Mouse (Mus musculus) testis, adult 2 months (tissue): Measurements from ENCODE around the gene Tmem39a. TPM values are rescaled to one million over a fixed set of nuclear protein-coding genes. Genes with fewer than 3 reads are reported as not detected.

Experiments used
- H3K27ac ChIP-seq: fragments of 200-500 bp; 2 replicates; pipeline ENCODE4 v1.5.1; 2012; ENCODE audit warnings: low read depth, low read length; ENCODE audit not compliant: control insufficient read depth, insufficient read depth
- H3K27me3 ChIP-seq: fragments of 200-500 bp; 2 replicates; pipeline ENCODE4 v1.6.1; 2012; ENCODE audit warnings: mild to moderate bottlenecking, low read length, moderate library complexity; ENCODE audit not compliant: control insufficient read depth, insufficient read depth
- H3K36me3 ChIP-seq: fragments of 200-500 bp; 2 replicates; pipeline ENCODE4 v1.6.1; 2012; ENCODE audit warnings: mild to moderate bottlenecking, low read length; ENCODE audit not compliant: control insufficient read depth, insufficient read depth
- H3K4me1 ChIP-seq: fragments of 200-500 bp; 2 replicates; pipeline ENCODE4 v1.6.1; 2012; ENCODE audit warnings: low read length; ENCODE audit not compliant: control insufficient read depth, insufficient read depth
- H3K4me3 ChIP-seq: fragments of 200-500 bp; 2 replicates; pipeline ENCODE4 v1.5.1; 2012; ENCODE audit warnings: low read depth, mild to moderate bottlenecking, low read length, moderate library complexity, mixed read lengths; ENCODE audit not compliant: control insufficient read depth
- CTCF ChIP-seq: fragments of 200-500 bp; IDR thresholded peaks from 2 replicates; pipeline ENCODE4 v1.5.1; 2012; ENCODE audit warnings: low read depth, mild to moderate bottlenecking, inconsistent platforms, low read length, moderate library complexity; ENCODE audit not compliant: control insufficient read depth, insufficient read depth, insufficient replicate concordance
- POLR2A ChIP-seq: fragments of 200-500 bp; IDR thresholded peaks from 2 replicates; pipeline ENCODE4 v1.6.1; 2012; ENCODE audit warnings: low read depth, mild to moderate bottlenecking, inconsistent platforms, low read length, moderate library complexity; ENCODE audit not compliant: control insufficient read depth
- polyA plus RNA-seq: library from polyadenylated mRNA; depleted of rRNA; stranded (reverse); fragments of >200 nt; gene quantifications from 2 replicates; pipeline ENCODE4 v1.2.3, GENCODE M21; 2012

The Tmem39a gene
- polyA plus RNA-seq, 1 experiment, result 43.7 TPM

DNA sequence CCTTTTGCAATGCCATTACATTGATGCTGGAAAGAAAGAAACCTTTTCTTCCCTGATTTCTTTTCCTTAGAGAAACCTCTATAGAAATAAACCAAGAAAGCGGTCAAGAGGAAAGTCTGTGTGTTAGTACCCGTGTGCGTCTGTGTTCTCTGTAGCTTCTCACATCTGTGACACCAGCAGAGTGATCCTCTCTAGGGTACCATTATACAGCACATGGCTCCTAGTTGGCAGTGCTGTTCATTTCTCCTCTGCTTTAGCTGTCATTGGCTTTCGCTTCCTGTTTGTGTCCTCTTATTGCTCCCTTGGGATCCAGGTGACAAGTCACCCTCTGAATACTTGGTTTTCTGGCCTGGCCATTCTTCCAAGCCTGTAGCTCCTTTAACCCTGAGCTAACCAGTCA lies 29.1 kb downstream of the Tmem39a start:
- Histone ChIP-seq H3K27me3 (no peaks in the 10 kb centered on the region), H3K4me3 (no peak overlapping the region), H3K4me1 (no peaks in the 10 kb centered on the region), H3K36me3 (peaks cover 1% of the 10 kb centered on the region; the same call in 1 of the 2 replicates), H3K27ac (no peak overlapping the region)
- no peak for TF ChIP-seq POLR2A
- no peak for TF ChIP-seq CTCF

DNA sequence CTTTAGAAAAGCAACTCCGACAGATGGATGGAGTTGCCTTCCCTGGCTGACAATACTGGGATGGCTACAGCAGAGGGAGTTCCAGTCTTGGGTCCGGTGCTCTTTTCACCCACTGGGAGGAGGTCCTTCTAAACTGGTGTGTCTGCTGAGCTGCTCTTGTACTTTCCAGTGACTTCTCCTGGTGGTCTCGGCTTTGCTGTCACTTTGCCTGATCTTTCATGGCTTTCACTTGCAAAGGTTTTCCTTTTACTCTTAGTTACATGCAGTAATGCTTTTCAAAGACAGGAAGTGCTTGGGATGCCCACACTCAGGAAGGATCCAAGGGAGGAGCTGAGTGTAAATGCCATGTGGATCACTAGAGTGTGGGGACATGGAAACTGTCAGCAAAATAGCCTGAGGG lies 33.0 kb downstream of the Tmem39a start:
- no peak overlapping the region for H3K27ac ChIP-seq
- H3K36me3 ChIP-seq, result peaks cover 1% of the 10 kb centered on the region; the same call in 1 of the 2 replicates
- H3K27me3 ChIP-seq, result no peaks in the 10 kb centered on the region
- no peak for TF ChIP-seq CTCF
- no peak for TF ChIP-seq POLR2A
- no peaks in the 10 kb centered on the region for H3K4me1 ChIP-seq
- H3K4me3 ChIP-seq, result no peak overlapping the region

DNA sequence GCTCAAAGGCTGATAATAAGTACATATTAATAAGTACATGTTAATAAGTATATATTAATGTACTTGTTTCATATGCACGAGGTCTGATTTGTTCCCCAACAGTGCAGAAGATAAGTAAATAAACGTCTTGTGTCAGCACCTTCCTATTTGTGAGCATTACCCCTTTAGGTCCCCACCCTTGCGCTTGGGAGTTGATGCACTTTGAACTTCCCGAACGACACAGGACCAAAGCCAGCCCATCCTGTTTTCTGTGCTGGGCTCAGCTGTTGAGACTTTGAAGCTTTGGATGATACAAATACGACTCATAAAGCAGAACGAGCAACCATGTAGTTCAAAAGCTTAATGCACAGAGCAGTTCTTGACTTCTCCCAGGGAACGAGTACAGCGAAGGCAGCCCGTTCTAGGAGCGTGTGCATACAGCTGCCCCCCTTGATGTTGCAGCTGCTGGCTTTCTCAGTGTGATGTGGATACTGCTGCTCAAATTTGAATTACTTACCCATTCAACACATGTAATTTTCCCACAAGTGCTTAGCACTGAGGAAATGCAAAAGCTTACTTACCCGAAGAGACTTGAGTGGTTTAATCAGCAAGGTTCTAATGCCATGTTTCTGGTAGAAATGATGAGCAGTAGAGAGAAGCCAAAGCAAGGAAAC lies 33.7 kb downstream of the Tmem39a start:
- Histone ChIP-seq H3K4me3 (no peak overlapping the region), H3K36me3 (peaks cover 1% of the 10 kb centered on the region; the same call in 1 of the 2 replicates), H3K27ac (no peak overlapping the region), H3K27me3 (no peaks in the 10 kb centered on the region), H3K4me1 (no peaks in the 10 kb centered on the region)
- TF ChIP-seq CTCF (no peak), POLR2A (no peak)

DNA sequence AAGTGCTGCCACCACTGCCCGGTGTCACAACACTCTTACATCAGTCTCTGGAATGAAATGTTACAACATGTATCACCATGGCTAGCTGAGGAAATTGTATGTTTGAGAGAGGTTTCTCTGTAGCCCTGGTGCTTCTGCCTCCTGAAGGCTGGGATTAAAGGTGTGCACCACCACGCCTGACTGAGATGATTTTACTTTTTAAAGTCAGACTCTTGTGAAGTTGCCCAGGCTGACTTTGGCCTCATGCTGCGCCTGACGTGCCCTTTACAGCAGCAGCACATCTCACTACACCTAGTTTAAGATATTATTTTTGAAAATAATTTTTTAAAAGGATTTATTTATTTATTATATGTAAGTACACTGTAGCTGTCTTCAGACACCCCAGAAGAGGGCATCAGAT lies 34.4 kb downstream of the Tmem39a start:
- no peak for TF ChIP-seq POLR2A
- TF ChIP-seq CTCF, result no peak
- H3K27me3 ChIP-seq, result no peaks in the 10 kb centered on the region
- H3K4me1 ChIP-seq, result no peaks in the 10 kb centered on the region
- H3K27ac ChIP-seq, result no peak overlapping the region
- no peak overlapping the region for H3K4me3 ChIP-seq
- H3K36me3 ChIP-seq, result no peaks in the 10 kb centered on the region; the same call in 1 of the 2 replicates

DNA sequence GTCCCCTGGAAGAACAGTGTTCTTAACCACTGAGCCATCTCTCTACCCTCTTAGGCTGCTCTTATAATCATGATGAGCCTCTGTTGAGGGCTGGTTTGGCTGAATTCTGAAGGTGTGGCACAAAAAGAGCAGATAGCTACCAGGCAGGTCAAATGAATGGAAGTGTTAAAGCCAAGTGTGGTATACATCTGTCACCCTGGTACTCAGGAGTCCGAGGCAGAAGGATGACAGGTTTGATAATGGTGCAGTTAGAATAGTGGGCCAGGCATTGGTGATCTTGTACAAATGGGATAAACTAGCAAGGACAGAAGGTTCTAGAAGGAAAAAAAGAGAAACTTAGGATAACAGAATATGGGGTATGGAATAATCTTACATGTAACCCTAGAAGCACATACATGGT lies 35.9 kb downstream of the Tmem39a start:
- TF ChIP-seq CTCF, result no peak
- no peak for TF ChIP-seq POLR2A
- Histone ChIP-seq H3K36me3 (no peaks in the 10 kb centered on the region; the same call in 1 of the 2 replicates), H3K4me3 (no peak overlapping the region), H3K27ac (no peak overlapping the region), H3K4me1 (no peaks in the 10 kb centered on the region), H3K27me3 (no peaks in the 10 kb centered on the region)

DNA sequence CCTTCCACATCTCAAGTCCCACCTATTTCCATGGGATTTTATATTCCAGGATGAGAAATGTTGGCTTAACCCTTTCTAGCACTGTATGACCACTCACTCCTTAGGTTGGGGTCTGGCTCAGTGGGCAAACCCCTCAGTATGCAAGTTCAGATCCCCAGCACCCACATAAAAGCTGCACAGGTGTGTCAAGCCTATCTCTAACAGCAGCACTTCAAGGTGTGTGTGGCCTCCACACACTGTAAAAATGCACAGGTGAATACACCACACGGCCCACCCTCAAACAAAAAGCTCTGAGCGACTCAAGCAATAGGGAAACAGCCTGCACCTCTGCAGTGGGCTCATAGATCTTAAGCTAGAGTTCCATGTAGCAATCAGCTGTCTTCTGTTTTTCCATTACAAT lies 37.6 kb downstream of the Tmem39a start:
- Histone ChIP-seq H3K36me3 (no peaks in the 10 kb centered on the region; the same call in 1 of the 2 replicates), H3K4me1 (no peaks in the 10 kb centered on the region), H3K4me3 (no peak overlapping the region), H3K27ac (no peak overlapping the region), H3K27me3 (no peaks in the 10 kb centered on the region)
- TF ChIP-seq POLR2A (no peak), CTCF (no peak)

DNA sequence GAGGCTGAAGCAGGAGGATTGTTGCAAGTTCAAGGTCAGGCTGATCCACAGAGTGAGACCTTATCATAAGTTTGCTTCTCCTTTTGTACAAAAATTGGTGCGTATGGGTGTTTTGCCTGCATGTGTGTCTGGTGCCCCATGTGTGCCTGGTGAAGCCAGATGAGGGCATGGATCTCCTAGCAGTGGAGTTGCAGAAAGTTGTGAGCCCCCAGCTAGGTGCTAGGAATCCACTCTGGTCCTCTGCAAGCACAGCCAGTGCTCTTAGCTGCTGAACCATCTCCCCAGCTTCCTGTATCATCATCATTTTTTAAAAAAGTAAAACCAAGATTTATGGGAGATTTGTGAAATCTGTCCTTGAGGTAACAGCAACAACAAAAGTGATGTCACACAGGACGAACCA lies 38.2 kb downstream of the Tmem39a start:
- Histone ChIP-seq H3K27me3 (no peaks in the 10 kb centered on the region), H3K36me3 (no peaks in the 10 kb centered on the region; the same call in 1 of the 2 replicates), H3K27ac (no peak overlapping the region), H3K4me3 (no peak overlapping the region), H3K4me1 (no peaks in the 10 kb centered on the region)
- TF ChIP-seq POLR2A (no peak), CTCF (no peak)

DNA sequence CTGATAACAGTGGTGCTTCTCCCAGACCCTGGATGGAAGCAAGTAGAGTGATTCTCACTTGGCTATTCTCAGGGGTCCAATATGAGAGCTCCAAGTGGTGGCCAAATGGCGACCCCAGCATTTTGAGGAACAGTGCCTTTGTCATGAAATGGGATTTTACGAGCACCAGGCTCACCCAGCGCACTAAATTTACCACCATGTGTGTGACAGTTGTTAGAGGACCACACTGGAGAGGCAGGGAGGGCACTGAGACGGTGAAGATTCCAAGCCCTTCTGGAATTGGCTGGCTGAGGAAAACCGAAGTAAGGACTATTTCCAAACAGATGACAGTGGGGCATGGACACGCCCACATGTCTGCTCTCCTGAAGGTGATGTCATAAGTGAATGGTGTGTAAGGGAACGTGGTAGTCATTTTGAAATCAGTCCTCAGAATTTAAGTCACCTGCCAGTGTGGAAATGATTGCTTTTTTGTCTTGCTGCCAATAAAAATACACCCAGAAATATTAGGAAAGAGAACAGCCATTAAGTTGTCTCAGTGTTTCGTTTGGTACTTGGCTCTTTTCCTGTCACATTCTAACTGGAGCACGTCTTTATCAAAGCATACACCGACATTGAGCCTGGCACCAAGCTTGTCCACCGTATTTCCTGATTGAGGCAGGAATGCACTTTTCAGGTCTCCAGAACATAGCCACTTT lies 40.6 kb downstream of the Tmem39a start:
- Histone ChIP-seq H3K36me3 (no peaks in the 10 kb centered on the region), H3K27me3 (no peaks in the 10 kb centered on the region), H3K27ac (no peak overlapping the region), H3K4me1 (peaks cover 5% of the 10 kb centered on the region; the same call in 1 of the 2 replicates), H3K4me3 (no peak overlapping the region)
- TF ChIP-seq CTCF, result no peak
- TF ChIP-seq POLR2A, result no peak
